26 mouse cellular contexts compared by ENCODE assay signal in genomic region chr1:86467416-86467815, GRCm38 (mm10). TPM values are rescaled to one million over a fixed set of nuclear protein-coding genes. Genes with fewer than 3 reads are reported as not detected.
DNase-seq lines count a peak whose midpoint lies in the region; ATAC-seq and TF ChIP-seq lines count a peak whose summit lies in the region.
"Had no signal": no experiment of that assay in that cellular context is flagged by ENCODE, and none has a peak within 500 bp of the region (broad histone marks: within the 10 kb centered on the region; RNA-seq: fewer than 3 reads in every experiment).

No protein-coding gene starts in this region.

- TF ChIP-seq CTCF in left cerebral cortex, adult 2 months (IDR thresholded peaks at IDR 0.05) = no peak

- H3K4me2 ChIP-seq in kidney, embryonic 15.5 days = no peak overlapping the region
- H3K4me2 ChIP-seq: embryonic facial prominence, embryonic 13.5 days; forebrain, embryonic 12.5 days; hindbrain, embryonic 14.5 days; intestine, embryonic 15.5 days had no signal

- no peaks in the 10 kb centered on the region for H3K36me3 ChIP-seq in kidney, embryonic 15.5 days
- H3K36me3 ChIP-seq in ES-E14 (ENCODE audit: control insufficient read depth, insufficient read depth, low read length, poor library complexity, severe bottlenecking) = no peaks in the 10 kb centered on the region
- no peaks in the 10 kb centered on the region for H3K36me3 ChIP-seq in limb, embryonic 10.5 days
- H3K36me3 ChIP-seq: embryonic facial prominence, embryonic 13.5 days; forebrain, embryonic 12.5 days; heart, embryonic 10.5 days; intestine, embryonic 15.5 days had no signal

- 89% methylated on average over 8 of the region's 8 CpGs for WGBS in kidney, embryonic 15.5 days
- WGBS in limb, embryonic 10.5 days = 86% methylated on average over 8 of the region's 8 CpGs

- H3K9me3 ChIP-seq in kidney, embryonic 15.5 days (replicated peaks) = no peaks in the 10 kb centered on the region; the same call in 1 of the 2 replicates
- no peaks in the 10 kb centered on the region for H3K9me3 ChIP-seq in ES-E14 (ENCODE audit: control insufficient read depth, insufficient read depth, low read depth, low read length)
- no peaks in the 10 kb centered on the region for H3K9me3 ChIP-seq in limb, embryonic 10.5 days (replicated peaks)
- H3K9me3 ChIP-seq: embryonic facial prominence, embryonic 13.5 days; forebrain, embryonic 12.5 days; heart, embryonic 10.5 days; intestine, embryonic 15.5 days had no signal

- in situ Hi-C loops in ES-E14 (cut with MboI; ENCODE audit: low sequenced_read_pairs in 2 of 2, unreplicated experiment in 2 of 2) = no loop called here

- H3K27ac ChIP-seq in kidney, embryonic 15.5 days = no peak overlapping the region
- peak overlapping the region; percentile 77; the same call in 1 of the 2 replicates for H3K27ac ChIP-seq in ES-E14 (ENCODE audit: insufficient read depth, low read depth, low read length, poor library complexity, severe bottlenecking)
- peak overlapping the region; percentile 10; the same call in 1 of the 2 replicates for H3K27ac ChIP-seq in limb, embryonic 10.5 days
- no peak overlapping the region for H3K27ac ChIP-seq in left cerebral cortex, adult 2 months
- H3K27ac ChIP-seq: embryonic facial prominence, embryonic 13.5 days; forebrain, embryonic 12.5 days; heart, embryonic 10.5 days; hindbrain, embryonic 14.5 days; intestine, embryonic 15.5 days had no signal

- no peaks in the 10 kb centered on the region for H3K27me3 ChIP-seq in kidney, embryonic 15.5 days
- H3K27me3 ChIP-seq in limb, embryonic 10.5 days (ENCODE audit: low read depth, poor library complexity, severe bottlenecking) = no peaks in the 10 kb centered on the region
- H3K27me3 ChIP-seq: embryonic facial prominence, embryonic 13.5 days; forebrain, embryonic 12.5 days; intestine, embryonic 15.5 days had no signal

- no peak for ATAC-seq in kidney, embryonic 15.5 days (replicated peaks; ENCODE audit: low FRiP score)
- ATAC-seq: activated CD4-positive, CD25-positive, alpha-beta regulatory T cell, adult 4 months; forebrain, postnatal 0 days; intestine, embryonic 15.5 days had no signal

- H3K9ac ChIP-seq in kidney, embryonic 15.5 days = no peak overlapping the region
- H3K9ac ChIP-seq in ES-E14 (ENCODE audit: insufficient read depth, low read depth, low read length, poor library complexity, severe bottlenecking) = peak overlapping the region; percentile 55
- H3K9ac ChIP-seq: embryonic facial prominence, embryonic 13.5 days; forebrain, embryonic 12.5 days; forebrain, postnatal 0 days; hindbrain, embryonic 14.5 days; intestine, embryonic 15.5 days had no signal

- no peak overlapping the region for H3K4me3 ChIP-seq in kidney, embryonic 15.5 days (replicated peaks)
- peak overlapping the region; percentile 40 to 44; a peak in 3 of 4 replicates for H3K4me3 ChIP-seq in ES-E14 (ENCODE audit: insufficient read depth in 1 of 2, low read depth in 1 of 2, low read length in 2 of 2, poor library complexity in 1 of 2, severe bottlenecking in 1 of 2)
- no peak overlapping the region for H3K4me3 ChIP-seq in limb, embryonic 10.5 days
- H3K4me3 ChIP-seq in left cerebral cortex, adult 2 months = no peak overlapping the region
- H3K4me3 ChIP-seq: embryonic facial prominence, embryonic 13.5 days; forebrain, embryonic 12.5 days; heart, embryonic 10.5 days; intestine, embryonic 15.5 days had no signal

- peak; percentile 9 for DNase-seq in kidney, adult 11 months
- peak; percentile 27 for DNase-seq in A20 (ENCODE audit: low read depth, low spot score)
- DNase-seq in ES-E14 (ENCODE audit: low read depth, low spot score) = peak; percentile 91
- no peak for DNase-seq in limb, embryonic 10.5 days (ENCODE audit: low spot score)
- DNase-seq in left cerebral cortex, adult 2 months (ENCODE audit: extremely low spot score in 1 of 2, low spot score in 2 of 2) = no peak
- DNase-seq in right cerebral cortex, postnatal 10 days (ENCODE audit: low spot score in 2 of 2) = no peak
- DNase-seq in lung, postnatal 25 days (ENCODE audit: low spot score) = no peak
- DNase-seq: adrenal gland, postnatal 14 days; cerebellum, adult 18-20 months; cerebellum, adult 9-11 months; cerebellum, postnatal 36 days; forebrain, postnatal 0 days; gastrocnemius, postnatal 14 days; heart, adult 18-20 months; heart, postnatal 10 days had no signal

- peaks cover 48% of the 10 kb centered on the region for H3K4me1 ChIP-seq in kidney, embryonic 15.5 days
- peaks cover 6 to 15% of the 10 kb centered on the region in 2 experiments for H3K4me1 ChIP-seq in ES-E14 (ENCODE audit: control insufficient read depth in 2 of 2, insufficient read depth in 2 of 2, low read length in 2 of 2, poor library complexity in 1 of 2)
- peaks cover 25% of the 10 kb centered on the region for H3K4me1 ChIP-seq in limb, embryonic 10.5 days

- intact Hi-C loops in left cerebral cortex, adult 2 months (cut with DNase I) = no loop called here

TF ChIP-seq in ES-E14, 5 proteins besides CTCF, POLR2A, EP300 and RAD21:
- TF ChIP-seq ZNF384 (IDR thresholded peaks at IDR 0.05; ENCODE audit: low read depth, low read length) (no peak), CHD2 (IDR thresholded peaks at IDR 0.05; ENCODE audit: low read depth, low read length) (peak; percentile 73)

RNA-seq across cellular contexts. Expression of gene Tex44, which starts 41.3 kb away (rescaled TPM):
- polyA plus RNA-seq in kidney, embryonic 15.5 days (2015; fragmentation: Nextera tagmentation; extraction: Ambion mirVana) = not detected in 2 replicates
- total RNA-seq in ES-E14 (2012; rRNA removed) = 0.11 TPM in 1 of 2 replicates, not detected in the other
- not detected in 2 replicates for polyA plus RNA-seq in limb, embryonic 10.5 days (2016; fragmentation: Nextera tagmentation; extraction: Ambion mirVana)
- not detected for total RNA-seq in left cerebral cortex, adult 2 months (2021)
- total RNA-seq: adrenal gland, adult 18-20 months; adrenal gland, postnatal 14 days; gastrocnemius, adult 18-20 months; gastrocnemius, postnatal 14 days; heart, adult 18-20 months; heart, postnatal 10 days; hematopoietic stem cell, adult 5-6 weeks had no signal
- polyA plus RNA-seq: activated CD4-positive, CD25-positive, alpha-beta regulatory T cell, adult 4 months; embryonic facial prominence, embryonic 13.5 days; forebrain, embryonic 12.5 days; forebrain, postnatal 0 days; heart, embryonic 10.5 days; heart, embryonic 14.5 days; hindbrain, embryonic 14.5 days; intestine, embryonic 15.5 days had no signal

RNA-seq across cellular contexts. Expression of gene Nmur1, which starts 41.4 kb away (rescaled TPM):
- 0.13 TPM in 1 of 2 replicates, not detected in the other for polyA plus RNA-seq in kidney, embryonic 15.5 days (2015; fragmentation: Nextera tagmentation; extraction: Ambion mirVana)
- 0.18 TPM in 1 of 2 replicates, not detected in the other for total RNA-seq in ES-E14 (2012; rRNA removed)
- 0.15 and 0.24 TPM in 2 replicates for polyA plus RNA-seq in limb, embryonic 10.5 days (2016; fragmentation: Nextera tagmentation; extraction: Ambion mirVana)
- not detected for total RNA-seq in left cerebral cortex, adult 2 months (2021)
- total RNA-seq: adrenal gland, adult 18-20 months; adrenal gland, postnatal 14 days; gastrocnemius, adult 18-20 months; gastrocnemius, postnatal 14 days; heart, adult 18-20 months; heart, postnatal 10 days; hematopoietic stem cell, adult 5-6 weeks had no signal
- polyA plus RNA-seq: embryonic facial prominence, embryonic 13.5 days; forebrain, embryonic 12.5 days; heart, embryonic 14.5 days; hindbrain, embryonic 14.5 days had no signal

RNA-seq across cellular contexts. Expression of gene Ptma, which starts 59.1 kb away (rescaled TPM):
- 2,949 and 3,271 TPM in 2 replicates for polyA plus RNA-seq in kidney, embryonic 15.5 days (2015; fragmentation: Nextera tagmentation; extraction: Ambion mirVana)
- 2,106 and 2,587 TPM in 2 replicates for total RNA-seq in ES-E14 (2012; rRNA removed)
- 3,283 and 3,422 TPM in 2 replicates for polyA plus RNA-seq in limb, embryonic 10.5 days (2016; fragmentation: Nextera tagmentation; extraction: Ambion mirVana)
- 100 to 1,000 TPM; 353 to 363 TPM for total RNA-seq in left cerebral cortex, adult 2 months (2021)

Comparison
In these comparisons a context has a peak if more than half of its experiments do, and no peak if none do; other contexts are left out.
1. DNase-seq: peak in kidney, adult 11 months (single experiment), A20 (single experiment) and ES-E14 (single experiment); none in limb, embryonic 10.5 days (single experiment), left cerebral cortex, adult 2 months (0 of 2), right cerebral cortex, postnatal 10 days (0 of 2) and lung, postnatal 25 days (single experiment).
2. H3K27ac ChIP-seq: peak in ES-E14 (single experiment) and limb, embryonic 10.5 days (single experiment); none in kidney, embryonic 15.5 days (single experiment) and left cerebral cortex, adult 2 months (single experiment).
3. H3K4me3 ChIP-seq: peak in ES-E14 (2 of 2); none in kidney, embryonic 15.5 days (single experiment), limb, embryonic 10.5 days (single experiment) and left cerebral cortex, adult 2 months (single experiment).